In genomic region chr7:19359892-19360641, GRCm38 (mm10) we compare ENCODE assay signal across 8 mouse cellular contexts. TPM values are rescaled to one million over a fixed set of nuclear protein-coding genes. Genes with fewer than 3 reads are reported as not detected.
DNase-seq lines count a peak whose midpoint lies in the region; ATAC-seq lines count a peak whose summit lies in the region.

No protein-coding gene starts in this region.

- peak overlapping the region; percentile 96 for H3K4me2 ChIP-seq in hindbrain, embryonic 12.5 days (replicated peaks)

- peaks cover 28% of the 10 kb centered on the region for H3K4me1 ChIP-seq in hindbrain, embryonic 12.5 days

- no peaks in the 10 kb centered on the region for H3K9me3 ChIP-seq in hindbrain, embryonic 12.5 days (replicated peaks)

- WGBS in hindbrain, embryonic 12.5 days: under 1% methylated on average over 45 of the region's 45 CpGs

- ATAC-seq in hindbrain, embryonic 12.5 days (ENCODE audit: low FRiP score): peak; percentile 76

- 0 out of 2 replicates have a peak overlapping the region, but pooled peaks have one; percentile 13 for H3K27ac ChIP-seq in hindbrain, embryonic 12.5 days

- H3K4me3 ChIP-seq in hindbrain, embryonic 12.5 days: peak overlapping the region; percentile 66

- DNase-seq in adrenal gland, adult (ENCODE audit: inconsistent age in 2 of 2, low spot score in 1 of 2): peak; percentile 88 to 95
- peak; percentile 67 to 78 for DNase-seq in cerebellum, postnatal 25 days
- peak; percentile 62 to 70 for DNase-seq in frontal cortex, postnatal 14 days (ENCODE audit: low spot score in 2 of 2)
- peak; percentile 64 to 74 for DNase-seq in layer of hippocampus, postnatal 36 days
- DNase-seq in lung, postnatal 25 days (ENCODE audit: low spot score): peak; percentile 79
- peak; percentile 70 for DNase-seq in right cerebral cortex, postnatal 14 days
- DNase-seq in yolk sac, embryonic 10.5 days (ENCODE audit: low spot score): peak; percentile 87

- peaks cover 17% of the 10 kb centered on the region; the same call in 1 of the 2 replicates for H3K27me3 ChIP-seq in hindbrain, embryonic 12.5 days

- H3K36me3 ChIP-seq in hindbrain, embryonic 12.5 days: peaks cover 21% of the 10 kb centered on the region

- peak overlapping the region; percentile 48 for H3K9ac ChIP-seq in hindbrain, embryonic 12.5 days

RNA-seq across cellular contexts. Expression of gene Ppp1r13l, which starts 0.5 kb away (rescaled TPM):
- 4.7 and 5.5 TPM in 2 replicates for polyA plus RNA-seq in hindbrain, embryonic 12.5 days (2016; fragmentation: Nextera tagmentation; extraction: Ambion mirVana)
- total RNA-seq in layer of hippocampus, postnatal 36 days (2021): 1 to 10 TPM; 6.0 to 7.0 TPM

RNA-seq across cellular contexts. Expression of gene Cd3eap, which starts 0.8 kb away (rescaled TPM):
- polyA plus RNA-seq in hindbrain, embryonic 12.5 days (2016; fragmentation: Nextera tagmentation; extraction: Ambion mirVana): 17.3 and 20.4 TPM in 2 replicates
- 10 to 100 TPM; 17.6 to 19.4 TPM for total RNA-seq in layer of hippocampus, postnatal 36 days (2021)

RNA-seq across cellular contexts. Expression of gene Ercc1, which starts 15.5 kb away (rescaled TPM):
- 95.6 and 96.8 TPM in 2 replicates for polyA plus RNA-seq in hindbrain, embryonic 12.5 days (2016; fragmentation: Nextera tagmentation; extraction: Ambion mirVana)
- total RNA-seq in layer of hippocampus, postnatal 36 days (2021): 10 to 100 TPM; 44.4 to 53.4 TPM

RNA-seq across cellular contexts. Expression of gene Ercc2, which starts 21.7 kb away (rescaled TPM):
- 21.3 and 24.6 TPM in 2 replicates for polyA plus RNA-seq in hindbrain, embryonic 12.5 days (2016; fragmentation: Nextera tagmentation; extraction: Ambion mirVana)
- total RNA-seq in layer of hippocampus, postnatal 36 days (2021): 10 to 100 TPM; 36.2 to 37.1 TPM

RNA-seq across cellular contexts. Expression of gene Klc3, which starts 43.8 kb away (rescaled TPM):
- 3.2 and 4.1 TPM in 2 replicates for polyA plus RNA-seq in hindbrain, embryonic 12.5 days (2016; fragmentation: Nextera tagmentation; extraction: Ambion mirVana)
- total RNA-seq in layer of hippocampus, postnatal 36 days (2021): 1 to 10 TPM; 3.1 to 3.4 TPM

Comparison
In these comparisons a context has a peak if more than half of its experiments do, and no peak if none do; other contexts are left out.
1. Peak in every context shown above with its lines: DNase-seq, ATAC-seq, H3K4me3 ChIP-seq and H3K27ac ChIP-seq.